Mouse (Mus musculus): ENCODE results near the gene Auts2. TPM values are rescaled to one million over a fixed set of nuclear protein-coding genes. Genes with fewer than 3 reads are reported as not detected.

The Auts2 gene
- polyA plus RNA-seq, 1 experiment from 2014 or later, result 32.6 TPM

GRCm38 (mm10) chr5:131630577-131630976 is 912.6 kb downstream of the Auts2 start:
- ATAC-seq (ENCODE audit: low FRiP score, low TSS enrichment), result 0 out of 2 replicates have a peak, but pooled peaks have one; percentile 24
- H3K27me3 ChIP-seq (ENCODE audit: control insufficient read depth, insufficient read depth, low read length), result no peaks in the 10 kb centered on the region
- peaks cover 22% of the 10 kb centered on the region for H3K4me1 ChIP-seq (ENCODE audit: control insufficient read depth, insufficient read depth, low read length)
- no peak overlapping the region for H3K4me3 ChIP-seq (ENCODE audit: low read length)
- no peak overlapping the region for H3K9ac ChIP-seq (ENCODE audit: low read depth, low read length)
- H3K36me3 ChIP-seq (ENCODE audit: control insufficient read depth, insufficient read depth, low read length), result no peaks in the 10 kb centered on the region
- WGBS, result 20% methylated on average over 7 of the region's 7 CpGs
- H3K27ac ChIP-seq (ENCODE audit: low read depth, low read length), result no peak overlapping the region
- H3K9me3 ChIP-seq (ENCODE audit: control insufficient read depth, low read length), result no peaks in the 10 kb centered on the region
- no peak overlapping the region for H3K4me2 ChIP-seq (replicated peaks; ENCODE audit: low read depth, low read length)

GRCm38 (mm10) chr5:131616113-131616876 is 926.8 kb downstream of the Auts2 start:
- Histone ChIP-seq H3K27me3 (ENCODE audit: control insufficient read depth, insufficient read depth, low read length) (peaks cover 22% of the 10 kb centered on the region), H3K27ac (ENCODE audit: low read depth, low read length) (no peak overlapping the region), H3K4me2 (replicated peaks; ENCODE audit: low read depth, low read length) (peak overlapping the region; percentile 53), H3K9me3 (ENCODE audit: control insufficient read depth, low read length) (no peaks in the 10 kb centered on the region), H3K9ac (ENCODE audit: low read depth, low read length) (no peak overlapping the region; the same call in 1 of the 2 replicates), H3K36me3 (ENCODE audit: control insufficient read depth, insufficient read depth, low read length) (no peaks in the 10 kb centered on the region), H3K4me1 (ENCODE audit: control insufficient read depth, insufficient read depth, low read length) (peaks cover 6% of the 10 kb centered on the region; the same call in 1 of the 2 replicates), H3K4me3 (ENCODE audit: low read length) (peak overlapping the region; percentile 25)
- 2% methylated on average over 40 of the region's 40 CpGs for WGBS
- ATAC-seq (ENCODE audit: low FRiP score, low TSS enrichment), result 0 out of 2 replicates have a peak, but pooled peaks have one; percentile 49

GRCm38 (mm10) chr5:131614238-131614637 is 928.9 kb downstream of the Auts2 start:
- Histone ChIP-seq H3K27me3 (ENCODE audit: control insufficient read depth, insufficient read depth, low read length) (peaks cover 22% of the 10 kb centered on the region), H3K4me3 (ENCODE audit: low read length) (no peak overlapping the region)

GRCm38 (mm10) chr5:131613301-131613700 is 929.8 kb downstream of the Auts2 start:
- H3K4me2 ChIP-seq (replicated peaks; ENCODE audit: low read depth, low read length), result no peak overlapping the region
- H3K36me3 ChIP-seq (ENCODE audit: control insufficient read depth, insufficient read depth, low read length), result no peaks in the 10 kb centered on the region
- H3K27me3 ChIP-seq (ENCODE audit: control insufficient read depth, insufficient read depth, low read length), result peaks cover 22% of the 10 kb centered on the region
- H3K9ac ChIP-seq (ENCODE audit: low read depth, low read length), result no peak overlapping the region
- H3K4me1 ChIP-seq (ENCODE audit: control insufficient read depth, insufficient read depth, low read length), result peaks cover 6% of the 10 kb centered on the region; the same call in 1 of the 2 replicates
- H3K9me3 ChIP-seq (ENCODE audit: control insufficient read depth, low read length), result no peaks in the 10 kb centered on the region
- 73% methylated on average over 3 of the region's 3 CpGs for WGBS
- H3K27ac ChIP-seq (ENCODE audit: low read depth, low read length), result no peak overlapping the region
- H3K4me3 ChIP-seq (ENCODE audit: low read length), result no peak overlapping the region
- no peak for ATAC-seq (ENCODE audit: low FRiP score, low TSS enrichment)

More at GRCm38 (mm10) chr5:131614238-131614637, 928.9 kb downstream of the Auts2 start:
- H3K4me1 ChIP-seq (ENCODE audit: control insufficient read depth, insufficient read depth, low read length), result peaks cover 6% of the 10 kb centered on the region; the same call in 1 of the 2 replicates
- 88% methylated on average over 2 of the region's 2 CpGs for WGBS
- no peak overlapping the region for H3K4me2 ChIP-seq (replicated peaks; ENCODE audit: low read depth, low read length)
- no peak overlapping the region for H3K27ac ChIP-seq (ENCODE audit: low read depth, low read length)
- no peak overlapping the region for H3K9ac ChIP-seq (ENCODE audit: low read depth, low read length)
- no peak for ATAC-seq (ENCODE audit: low FRiP score, low TSS enrichment)
- no peaks in the 10 kb centered on the region for H3K9me3 ChIP-seq (ENCODE audit: control insufficient read depth, low read length)
- H3K36me3 ChIP-seq (ENCODE audit: control insufficient read depth, insufficient read depth, low read length), result no peaks in the 10 kb centered on the region

- H3K4me3 ChIP-seq (ENCODE audit: low read length), result no peak overlapping the region
- H3K36me3 ChIP-seq (ENCODE audit: control insufficient read depth, insufficient read depth, low read length), result no peaks in the 10 kb centered on the region
- no peaks in the 10 kb centered on the region for H3K9me3 ChIP-seq (ENCODE audit: control insufficient read depth, low read length)
- no peak overlapping the region for H3K27ac ChIP-seq (ENCODE audit: low read depth, low read length)
- no peak overlapping the region for H3K4me2 ChIP-seq (replicated peaks; ENCODE audit: low read depth, low read length)
- 60% methylated on average over 10 of the region's 10 CpGs for WGBS
- ATAC-seq (ENCODE audit: low FRiP score, low TSS enrichment), result no peak; the same call in 1 of the 2 replicates
- no peaks in the 10 kb centered on the region for H3K4me1 ChIP-seq (ENCODE audit: control insufficient read depth, insufficient read depth, low read length)
- peaks cover 5% of the 10 kb centered on the region for H3K27me3 ChIP-seq (ENCODE audit: control insufficient read depth, insufficient read depth, low read length)
- no peak overlapping the region for H3K9ac ChIP-seq (ENCODE audit: low read depth, low read length)
These were observed 932.4 kb downstream of the Auts2 start for GRCm38 (mm10) chr5:131610702-131611101.

GRCm38 (mm10) chr5:131606786-131607185 is 936.4 kb downstream of the Auts2 start:
- H3K36me3 ChIP-seq (ENCODE audit: control insufficient read depth, insufficient read depth, low read length), result no peaks in the 10 kb centered on the region
- no peaks in the 10 kb centered on the region for H3K9me3 ChIP-seq (ENCODE audit: control insufficient read depth, low read length)
- peaks cover 11% of the 10 kb centered on the region for H3K4me1 ChIP-seq (ENCODE audit: control insufficient read depth, insufficient read depth, low read length)
- no peak overlapping the region for H3K9ac ChIP-seq (ENCODE audit: low read depth, low read length)
- ATAC-seq (ENCODE audit: low FRiP score, low TSS enrichment), result no peak
- no peak overlapping the region for H3K4me3 ChIP-seq (ENCODE audit: low read length)
- no peak overlapping the region for H3K4me2 ChIP-seq (replicated peaks; ENCODE audit: low read depth, low read length)
- 92% methylated on average over 5 of the region's 5 CpGs for WGBS
- H3K27ac ChIP-seq (ENCODE audit: low read depth, low read length), result no peak overlapping the region
- no peaks in the 10 kb centered on the region for H3K27me3 ChIP-seq (ENCODE audit: control insufficient read depth, insufficient read depth, low read length)

- Histone ChIP-seq H3K27me3 (ENCODE audit: control insufficient read depth, insufficient read depth, low read length) (peaks cover 10% of the 10 kb centered on the region), H3K4me3 (ENCODE audit: low read length) (no peak overlapping the region), H3K9ac (ENCODE audit: low read depth, low read length) (no peak overlapping the region), H3K27ac (ENCODE audit: low read depth, low read length) (no peak overlapping the region), H3K36me3 (ENCODE audit: control insufficient read depth, insufficient read depth, low read length) (no peaks in the 10 kb centered on the region), H3K4me1 (ENCODE audit: control insufficient read depth, insufficient read depth, low read length) (peaks cover 24% of the 10 kb centered on the region), H3K9me3 (ENCODE audit: control insufficient read depth, low read length) (no peaks in the 10 kb centered on the region), H3K4me2 (replicated peaks; ENCODE audit: low read depth, low read length) (no peak overlapping the region)
- WGBS, result 32% methylated on average over 7 of the region's 7 CpGs
- ATAC-seq (ENCODE audit: low FRiP score, low TSS enrichment), result peak; percentile 82
These were observed 941.0 kb downstream of the Auts2 start for GRCm38 (mm10) chr5:131601934-131602692.

- ATAC-seq (ENCODE audit: low FRiP score, low TSS enrichment), result no peak; the same call in 1 of the 2 replicates
- Histone ChIP-seq H3K36me3 (ENCODE audit: control insufficient read depth, insufficient read depth, low read length) (no peaks in the 10 kb centered on the region), H3K9ac (ENCODE audit: low read depth, low read length) (no peak overlapping the region), H3K4me3 (ENCODE audit: low read length) (no peak overlapping the region), H3K4me1 (ENCODE audit: control insufficient read depth, insufficient read depth, low read length) (peaks cover 24% of the 10 kb centered on the region), H3K27ac (ENCODE audit: low read depth, low read length) (no peak overlapping the region), H3K4me2 (replicated peaks; ENCODE audit: low read depth, low read length) (no peak overlapping the region), H3K9me3 (ENCODE audit: control insufficient read depth, low read length) (no peaks in the 10 kb centered on the region), H3K27me3 (ENCODE audit: control insufficient read depth, insufficient read depth, low read length) (peaks cover 16% of the 10 kb centered on the region)
- 24% methylated on average over 14 of the region's 14 CpGs for WGBS
These were observed 942.6 kb downstream of the Auts2 start for GRCm38 (mm10) chr5:131600325-131601125.

Data from kidney, embryonic 14.5 days (tissue).